Mouse (Mus musculus) brown adipose tissue, adult 24 weeks (tissue): ENCODE results near the gene Pum2. TPM values are rescaled to one million over a fixed set of nuclear protein-coding genes. Genes with fewer than 3 reads are reported as not detected.
"Not testable (repeated sequence)": the region's sequence is repeated elsewhere in the genome, so short reads cannot be mapped to it uniquely, and the experiment has no call there.

Experiments
- H3K27ac ChIP-seq: fragments of 200-500 bp; replicated peaks from 2 replicates; pipeline ENCODE4 v1.5.1; 2012; ENCODE audit warnings: low read depth, mild to moderate bottlenecking, low read length
- H3K4me1 ChIP-seq: fragments of 200-500 bp; 2 replicates; pipeline ENCODE4 v1.6.1; 2012; ENCODE audit warnings: low read length, mixed read lengths; ENCODE audit not compliant: control insufficient read depth, insufficient read depth, insufficient read length
- H3K4me3 ChIP-seq: fragments of 200-500 bp; 2 replicates; pipeline ENCODE4 v1.5.1; 2012; ENCODE audit warnings: low read depth, mild to moderate bottlenecking, low read length, moderate library complexity; ENCODE audit not compliant: insufficient read depth
- polyA plus RNA-seq: library from polyadenylated mRNA; stranded (reverse); fragments of >200 nt; gene quantifications from 2 replicates; pipeline ENCODE4 v1.2.4, GENCODE M21; 2012; ENCODE audit not compliant: missing spikeins, insufficient read depth, insufficient read length

The Pum2 gene
- polyA plus RNA-seq: 36.9 and 37.0 TPM in 2 replicates

DNA sequence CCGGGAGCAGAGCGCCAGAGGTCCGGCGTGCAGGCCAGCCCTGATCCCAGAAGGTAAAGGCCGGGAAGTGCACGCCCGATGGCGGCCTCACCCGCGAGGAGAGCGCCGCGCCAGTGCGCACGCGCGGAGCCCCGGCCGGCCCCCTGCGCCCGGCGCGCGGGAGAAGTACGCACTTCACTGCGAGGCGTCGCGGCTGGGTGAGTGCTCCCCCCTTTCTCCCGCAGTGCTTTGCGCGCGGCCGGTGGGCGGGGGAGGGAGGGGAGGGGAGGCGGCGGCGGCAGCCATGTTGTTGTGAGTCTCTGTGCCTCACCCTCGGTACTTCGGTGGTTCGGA lies at the start of gene Pum2:
Pum2 (plus strand) TSS at position 161 of the 333 bp plus-strand sequence.
- peaks cover 9% of the 10 kb centered on the region for H3K4me1 ChIP-seq

DNA sequence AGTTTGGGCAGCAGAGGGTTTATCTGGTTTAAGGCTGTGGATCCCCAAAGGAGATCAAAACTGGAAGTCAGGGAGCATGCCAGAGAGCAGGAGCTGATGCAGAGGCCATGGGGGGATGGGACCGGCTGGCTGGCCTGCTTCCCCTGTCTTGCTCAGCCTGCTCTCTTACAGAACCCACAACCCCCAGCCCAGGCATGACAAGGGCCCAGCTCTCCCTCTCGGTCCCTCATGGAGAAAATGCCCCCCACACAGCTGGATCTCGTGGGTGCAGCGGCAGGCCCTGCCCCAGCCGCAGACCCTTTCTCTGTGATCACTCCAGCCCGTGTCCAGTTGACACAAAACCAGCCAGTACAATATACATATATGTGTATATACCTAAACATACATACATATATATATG lies 44.4 kb upstream of the Pum2 start:
- Histone ChIP-seq H3K4me1 (no peaks in the 10 kb centered on the region), H3K27ac (no peak overlapping the region), H3K4me3 (no peak overlapping the region)

More for the DNA sequence above, at the start of gene Pum2:
- H3K4me3 ChIP-seq: peak within 1 kb of the TSS; percentile 97
- peak within 1 kb of the TSS; percentile 94 for H3K27ac ChIP-seq

- H3K27ac ChIP-seq: no peak overlapping the region
- no peak overlapping the region for H3K4me3 ChIP-seq
- no peaks in the 10 kb centered on the region for H3K4me1 ChIP-seq
Measured at GRCm38 (mm10) chr12:8631691-8632090, 42.2 kb upstream of the Pum2 start.

GRCm38 (mm10) chr12:8632737-8633365 lies 41.1 kb upstream of the Pum2 start:
- no peaks in the 10 kb centered on the region for H3K4me1 ChIP-seq
- H3K27ac ChIP-seq: no peak overlapping the region
- H3K4me3 ChIP-seq: no peak overlapping the region

- Histone ChIP-seq H3K4me1 (no peaks in the 10 kb centered on the region), H3K27ac (no peak overlapping the region), H3K4me3 (no peak overlapping the region)
Measured at GRCm38 (mm10) chr12:8634306-8634705, 39.6 kb upstream of the Pum2 start.

DNA sequence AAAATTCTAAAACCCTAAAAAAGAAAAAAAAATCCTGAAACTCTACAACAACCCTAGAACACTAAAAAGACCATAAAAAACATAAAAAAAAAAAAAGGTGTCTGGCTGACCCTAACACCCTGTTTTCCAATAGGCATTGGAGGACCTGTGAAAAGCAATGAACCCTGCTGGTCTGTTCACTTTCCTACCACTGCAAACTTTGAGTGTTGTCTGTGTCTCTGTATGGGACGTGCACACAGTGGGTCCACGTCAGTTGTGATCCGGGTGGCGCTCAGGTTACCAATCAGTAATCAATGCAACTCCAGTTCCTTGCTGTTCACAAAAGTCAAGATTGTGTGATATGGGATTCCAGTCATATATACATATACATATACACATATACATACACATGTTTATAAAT lies 38.4 kb upstream of the Pum2 start:
- Histone ChIP-seq H3K4me3 (no peak overlapping the region), H3K27ac (no peak overlapping the region), H3K4me1 (no peaks in the 10 kb centered on the region)

DNA sequence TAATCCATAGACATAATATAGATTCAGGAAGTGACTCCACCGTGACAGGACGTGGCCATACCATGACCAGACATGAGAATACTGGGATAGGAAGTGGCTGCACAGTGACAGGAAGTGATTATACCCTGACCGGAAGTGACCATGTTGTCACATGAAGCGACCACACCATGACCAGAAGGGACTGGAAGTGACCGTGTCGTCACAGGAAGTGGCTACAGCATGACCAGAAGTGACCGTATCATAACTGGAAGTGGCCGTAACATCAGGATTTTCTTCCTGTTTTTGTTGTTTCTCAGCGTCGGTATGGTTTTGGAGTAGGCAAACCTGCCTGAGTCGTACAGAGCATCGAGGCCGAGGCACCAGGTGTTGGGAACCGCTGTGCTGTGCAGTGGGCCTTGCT lies 37.0 kb upstream of the Pum2 start:
- Histone ChIP-seq H3K4me1 (no peaks in the 10 kb centered on the region), H3K27ac (no peak overlapping the region), H3K4me3 (no peak overlapping the region)

- H3K27ac ChIP-seq, H3K4me1 ChIP-seq, H3K4me3 ChIP-seq: not testable (repeated sequence)
Measured at GRCm38 (mm10) chr12:8638411-8639087, 35.4 kb upstream of the Pum2 start.

DNA sequence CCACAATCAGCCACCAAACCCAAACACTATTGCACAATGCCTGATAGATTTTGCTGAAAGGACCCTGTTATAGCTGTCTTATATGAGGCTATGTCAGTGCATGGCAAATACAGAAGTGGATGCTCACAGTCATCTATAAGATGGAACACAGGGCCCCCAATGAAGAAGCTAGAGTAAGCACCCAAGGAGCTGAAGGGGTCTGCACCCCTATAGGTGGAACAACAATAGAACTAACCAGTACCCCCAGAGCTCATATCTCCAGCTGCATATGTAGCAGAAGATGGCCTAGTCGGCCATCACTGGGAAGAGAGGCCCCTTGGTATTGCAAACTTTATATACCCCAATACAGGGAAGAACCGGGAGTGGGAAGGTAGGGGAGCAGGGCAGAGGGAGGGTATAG lies 33.7 kb upstream of the Pum2 start:
- peak overlapping the region; percentile 47 for H3K4me3 ChIP-seq
- not testable (repeated sequence) for H3K4me1 ChIP-seq, H3K27ac ChIP-seq

DNA sequence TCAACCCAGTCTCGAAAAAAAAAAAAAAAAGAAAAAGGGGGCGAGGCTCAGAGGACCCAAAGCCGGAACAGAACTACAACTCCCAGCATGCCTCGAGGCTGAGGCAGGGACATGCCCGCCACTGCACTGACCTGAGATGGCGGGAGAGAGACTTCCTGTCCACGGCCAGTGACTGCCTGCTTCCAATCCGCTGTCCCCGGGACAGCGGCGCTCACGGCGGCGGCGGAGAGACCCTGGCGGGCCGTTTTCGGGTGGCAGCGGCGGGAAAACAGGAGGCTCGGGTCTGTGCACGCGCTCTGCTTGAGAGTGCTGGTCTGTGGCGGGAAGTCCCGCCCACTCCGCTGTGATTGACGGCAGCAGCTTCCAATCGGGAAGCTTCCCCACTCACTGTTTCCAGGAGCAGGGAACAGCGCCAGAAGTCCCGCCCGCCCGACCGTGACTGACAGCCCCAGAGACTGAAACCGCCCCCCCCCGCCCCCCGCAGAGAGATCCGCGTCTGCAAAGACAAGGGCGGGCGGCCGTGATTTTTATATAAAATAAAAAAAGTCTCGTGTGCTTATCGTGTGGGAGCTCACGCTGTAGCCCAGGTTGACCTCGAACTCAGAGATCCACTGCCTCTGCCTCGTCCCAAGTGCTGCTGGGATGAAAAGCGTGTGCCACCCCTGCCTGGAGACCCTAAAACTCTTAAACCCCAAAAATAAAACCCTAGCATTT lies 33.1 kb upstream of the Pum2 start:
- H3K27ac ChIP-seq: peak overlapping the region; percentile 96
- no peaks in the 10 kb centered on the region for H3K4me1 ChIP-seq
- H3K4me3 ChIP-seq: peak overlapping the region; percentile 89

DNA sequence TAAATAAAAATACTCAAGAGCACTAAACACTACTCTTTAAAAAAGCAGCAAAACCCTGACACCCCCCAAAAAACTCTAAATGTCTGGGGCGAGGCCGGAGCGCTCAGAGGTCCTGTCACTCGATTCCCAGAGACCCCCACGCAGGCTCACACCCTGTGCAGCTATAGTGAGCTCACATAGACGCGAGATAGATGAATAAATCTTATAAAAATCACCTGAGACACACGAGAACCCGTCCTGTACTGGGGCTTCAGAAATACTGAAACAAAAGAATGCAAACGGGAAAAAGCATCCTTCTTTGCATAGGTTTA lies 32.6 kb upstream of the Pum2 start:
- no peak overlapping the region for H3K27ac ChIP-seq
- no peaks in the 10 kb centered on the region for H3K4me1 ChIP-seq
- H3K4me3 ChIP-seq: peak overlapping the region; percentile 65

- not testable (repeated sequence) for H3K4me1 ChIP-seq, H3K27ac ChIP-seq
Measured at GRCm38 (mm10) chr12:8648211-8648610, 25.7 kb upstream of the Pum2 start.

DNA sequence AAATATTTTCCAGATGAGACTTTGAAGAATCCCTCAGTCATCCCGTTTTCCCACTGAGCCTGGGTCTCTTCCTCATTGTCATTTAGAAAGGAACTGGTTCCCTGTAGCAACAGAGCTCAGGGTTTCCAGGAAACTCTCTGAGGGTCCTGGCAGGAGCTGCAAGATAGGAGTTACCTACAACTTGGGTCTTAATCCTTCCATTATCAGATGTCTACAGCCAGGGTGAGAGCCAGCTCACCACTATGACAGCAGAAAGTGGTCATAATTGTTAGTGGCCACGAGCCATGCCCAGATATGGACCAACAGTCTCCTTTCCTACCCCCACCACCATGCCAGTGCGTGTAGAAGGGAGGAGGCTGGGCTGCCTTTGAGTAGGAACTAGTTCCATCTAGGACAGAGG lies 23.9 kb upstream of the Pum2 start:
- H3K4me3 ChIP-seq, H3K4me1 ChIP-seq: not testable (repeated sequence)

More at GRCm38 (mm10) chr12:8648211-8648610, 25.7 kb upstream of the Pum2 start:
- H3K4me3 ChIP-seq: not testable (repeated sequence)

GRCm38 (mm10) chr12:8656596-8656995 lies 17.3 kb upstream of the Pum2 start:
- H3K27ac ChIP-seq: no peak overlapping the region
- no peaks in the 10 kb centered on the region for H3K4me1 ChIP-seq
- H3K4me3 ChIP-seq: no peak overlapping the region

More for the DNA sequence above, 23.9 kb upstream of the Pum2 start:
- not testable (repeated sequence) for H3K27ac ChIP-seq

DNA sequence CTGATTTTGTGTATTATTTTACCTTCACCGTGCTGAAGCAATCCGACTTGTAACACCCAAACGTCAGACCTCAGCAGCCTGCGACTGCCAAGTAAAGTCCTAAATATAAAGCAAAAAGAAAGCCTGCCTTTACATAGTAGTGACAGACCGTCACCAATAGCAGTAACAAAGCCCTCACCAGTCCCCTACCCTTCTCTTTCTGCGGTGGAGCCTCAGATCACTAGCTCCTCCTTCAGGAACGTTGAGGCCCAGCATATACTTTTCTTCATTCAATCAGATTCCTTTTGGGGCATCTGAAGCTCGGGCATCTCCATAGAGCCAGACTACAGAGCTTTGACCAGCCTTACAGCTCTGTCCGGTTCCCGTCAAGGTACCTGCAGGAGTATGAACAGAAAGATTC lies 16.8 kb upstream of the Pum2 start:
- Histone ChIP-seq H3K4me1 (no peaks in the 10 kb centered on the region), H3K27ac (no peak overlapping the region), H3K4me3 (no peak overlapping the region)
